Mouse (Mus musculus) brown adipose tissue, adult 24 weeks (tissue): ENCODE data around the gene Gm14408. TPM values are rescaled to one million over a fixed set of nuclear protein-coding genes. Genes with fewer than 3 reads are reported as not detected.
"Not testable (repeated sequence)": the region's sequence is repeated elsewhere in the genome, so short reads cannot be mapped to it uniquely, and the experiment has no call there.

Experiments used
- H3K27ac ChIP-seq: fragments of 200-500 bp; replicated peaks from 2 replicates; pipeline ENCODE4 v1.5.1; 2012; ENCODE audit warnings: low read depth, mild to moderate bottlenecking, low read length
- H3K4me1 ChIP-seq: fragments of 200-500 bp; 2 replicates; pipeline ENCODE4 v1.6.1; 2012; ENCODE audit warnings: low read length, mixed read lengths; ENCODE audit not compliant: control insufficient read depth, insufficient read depth, insufficient read length
- H3K4me3 ChIP-seq: fragments of 200-500 bp; 2 replicates; pipeline ENCODE4 v1.5.1; 2012; ENCODE audit warnings: low read depth, mild to moderate bottlenecking, low read length, moderate library complexity; ENCODE audit not compliant: insufficient read depth
- polyA plus RNA-seq: library from polyadenylated mRNA; stranded (reverse); fragments of >200 nt; gene quantifications from 2 replicates; pipeline ENCODE4 v1.2.4, GENCODE M21; 2012; ENCODE audit not compliant: missing spikeins, insufficient read depth, insufficient read length

The Gm14408 gene
- polyA plus RNA-seq = not detected in 2 replicates

GRCm38 (mm10) chr2:176830840-176831239 lies at the start of gene Gm14408:
Gm14408 (plus strand) TSS chr2:176831140.
- not testable (repeated sequence) for H3K4me1 ChIP-seq, H3K27ac ChIP-seq, H3K4me3 ChIP-seq

GRCm38 (mm10) chr2:176798312-176798711 lies 32.6 kb upstream of the Gm14408 start, which contains the start of gene Gm14295:
Gm14295 (plus strand) TSS chr2:176798612.
- peak within 1 kb of the TSS; percentile 61 for H3K4me3 ChIP-seq

GRCm38 (mm10) chr2:176798785-176799184 lies 32.2 kb upstream of the Gm14408 start:
- H3K4me1 ChIP-seq, H3K27ac ChIP-seq: not testable (repeated sequence)
- peak overlapping the region; percentile 61 for H3K4me3 ChIP-seq

More at GRCm38 (mm10) chr2:176798312-176798711, 32.6 kb upstream of the Gm14408 start, which contains the start of gene Gm14295:
- H3K27ac ChIP-seq, H3K4me1 ChIP-seq: not testable (repeated sequence)

Other genes starting within 250 kb of the Gm14408 start
- not detected in 2 replicates for gene Gm14308, start 194.8 kb upstream of the Gm14408 start, polyA plus RNA-seq
- 18.2 and 21.0 TPM in 2 replicates for gene Zfp973, start 160.6 kb upstream of the Gm14408 start, polyA plus RNA-seq
- 6.9 and 14.3 TPM in 2 replicates for gene Gm14305, start 122.8 kb upstream of the Gm14408 start, polyA plus RNA-seq
- 11.8 and 14.9 TPM in 2 replicates for gene Gm14295, start 32.5 kb upstream of the Gm14408 start, polyA plus RNA-seq
- gene Gm14296, start 96.7 kb downstream of the Gm14408 start, polyA plus RNA-seq = 9.2 and 13.1 TPM in 2 replicates
- gene Gm14419, start 169.8 kb downstream of the Gm14408 start, polyA plus RNA-seq = 16.1 and 24.1 TPM in 2 replicates
- 0.96 and 3.9 TPM in 2 replicates for gene Gm14401, start 243.2 kb downstream of the Gm14408 start, polyA plus RNA-seq